ENCODE assay signal across 16 mouse cellular contexts in genomic region chr14:31421509-31422295, GRCm38 (mm10). TPM values are rescaled to one million over a fixed set of nuclear protein-coding genes. Genes with fewer than 3 reads are reported as not detected.
DNase-seq lines count a peak whose midpoint lies in the region; ATAC-seq lines count a peak whose summit lies in the region.
"Had no signal": no experiment of that assay in that cellular context is flagged by ENCODE, and none has a peak within 500 bp of the region (broad histone marks: within the 10 kb centered on the region; RNA-seq: fewer than 3 reads in every experiment).

No protein-coding gene starts in this region.

- H3K4me3 ChIP-seq in neural tube, embryonic 12.5 days = no peak overlapping the region
- H3K4me3 ChIP-seq in neural tube, embryonic 15.5 days (replicated peaks) = no peak overlapping the region
- H3K4me3 ChIP-seq: embryonic facial prominence, embryonic 13.5 days; forebrain, embryonic 13.5 days; lung, embryonic 15.5 days; myocyte had no signal

- 66% methylated on average over 18 of the region's 18 CpGs for WGBS in neural tube, embryonic 12.5 days
- WGBS in neural tube, embryonic 15.5 days = 62% methylated on average over 18 of the region's 18 CpGs

- 0 out of 2 replicates have a peak overlapping the region, but pooled peaks have one; percentile 4 for H3K4me2 ChIP-seq in neural tube, embryonic 12.5 days (replicated peaks)
- H3K4me2 ChIP-seq in neural tube, embryonic 15.5 days = no peak overlapping the region
- H3K4me2 ChIP-seq: embryonic facial prominence, embryonic 13.5 days; forebrain, embryonic 13.5 days; lung, embryonic 15.5 days had no signal

- peaks cover 11% of the 10 kb centered on the region for H3K36me3 ChIP-seq in neural tube, embryonic 12.5 days
- peaks cover 13% of the 10 kb centered on the region for H3K36me3 ChIP-seq in neural tube, embryonic 15.5 days
- H3K36me3 ChIP-seq: G1E; lung, embryonic 15.5 days had no signal

- H3K9ac ChIP-seq in neural tube, embryonic 12.5 days = no peak overlapping the region
- no peak overlapping the region for H3K9ac ChIP-seq in neural tube, embryonic 15.5 days (replicated peaks)
- H3K9ac ChIP-seq: embryonic facial prominence, embryonic 13.5 days; forebrain, embryonic 13.5 days; lung, embryonic 15.5 days had no signal

- no peak for ATAC-seq in neural tube, embryonic 12.5 days (ENCODE audit: low FRiP score, low read depth)
- no peak for ATAC-seq in neural tube, embryonic 15.5 days (ENCODE audit: low FRiP score)
- ATAC-seq: forebrain, embryonic 13.5 days; hindbrain, embryonic 16.5 days had no signal

- DNase-seq in cerebellum, adult 11-12 months = peak; percentile 28
- DNase-seq in cerebellum, adult 9-10 months = no peak
- peak; percentile 88 to 93 for DNase-seq in kidney, postnatal 25 days
- DNase-seq in frontal cortex, postnatal 14 days (ENCODE audit: low spot score in 2 of 2) = no peak
- DNase-seq in adipocyte (ENCODE audit: low spot score) = no peak
- no peak for DNase-seq in Muller cell, postnatal 12 days (ENCODE audit: inconsistent ontology term)
- DNase-seq: gastrocnemius, postnatal 10 days; layer of hippocampus, adult 9-11 months had no signal

- no peak overlapping the region for H3K27ac ChIP-seq in neural tube, embryonic 12.5 days
- H3K27ac ChIP-seq in neural tube, embryonic 15.5 days (replicated peaks) = no peak overlapping the region
- H3K27ac ChIP-seq: embryonic facial prominence, embryonic 13.5 days; forebrain, embryonic 13.5 days had no signal

- H3K27me3 ChIP-seq in neural tube, embryonic 12.5 days (replicated peaks) = no peaks in the 10 kb centered on the region
- H3K27me3 ChIP-seq in neural tube, embryonic 15.5 days (replicated peaks) = no peaks in the 10 kb centered on the region
- H3K27me3 ChIP-seq: embryonic facial prominence, embryonic 13.5 days; forebrain, embryonic 13.5 days had no signal

- 0 out of 2 replicates have a peak, but pooled peaks cover 5% of the 10 kb centered on the region for H3K9me3 ChIP-seq in neural tube, embryonic 12.5 days
- H3K9me3 ChIP-seq in neural tube, embryonic 15.5 days (replicated peaks) = no peaks in the 10 kb centered on the region
- H3K9me3 ChIP-seq: embryonic facial prominence, embryonic 13.5 days; forebrain, embryonic 13.5 days; G1E; lung, embryonic 15.5 days had no signal

- H3K4me1 ChIP-seq in neural tube, embryonic 12.5 days = peaks cover 14% of the 10 kb centered on the region
- H3K4me1 ChIP-seq in neural tube, embryonic 15.5 days = peaks cover 55% of the 10 kb centered on the region

RNA-seq across cellular contexts. Expression of gene Sh3bp5, which starts 14.2 kb away (rescaled TPM):
- polyA plus RNA-seq in neural tube, embryonic 12.5 days (2016; fragmentation: Nextera tagmentation; extraction: Ambion mirVana) = 57.2 TPM in 2 replicates
- polyA plus RNA-seq in neural tube, embryonic 15.5 days (2015; fragmentation: Nextera tagmentation; extraction: Ambion mirVana) = 131 and 150 TPM in 2 replicates

Comparison
In these comparisons a context has a peak if more than half of its experiments do, and no peak if none do; other contexts are left out.
1. DNase-seq: peak in cerebellum, adult 11-12 months (single experiment) and kidney, postnatal 25 days (2 of 2); none in cerebellum, adult 9-10 months (single experiment), frontal cortex, postnatal 14 days (0 of 2), adipocyte (single experiment) and Muller cell, postnatal 12 days (single experiment).